Mouse (Mus musculus): Measurements from ENCODE around the gene Spata4.

Gene Spata4

GRCm38 (mm10) chr8:54600671-54601251 is at the start of gene Spata4:
TSS of gene Spata4 (plus strand) at chr8:54600781.
- DNase-seq (ENCODE audit: low read depth, low spot score), result peak; percentile 59

- DNase-seq (ENCODE audit: low read depth, low spot score), result no peak
Observed at GRCm38 (mm10) chr8:54554921-54555320, 45.7 kb upstream of the Spata4 start.

GRCm38 (mm10) chr8:54562137-54562536 is 38.4 kb upstream of the Spata4 start:
- DNase-seq (ENCODE audit: low read depth, low spot score), result no peak

DNA sequence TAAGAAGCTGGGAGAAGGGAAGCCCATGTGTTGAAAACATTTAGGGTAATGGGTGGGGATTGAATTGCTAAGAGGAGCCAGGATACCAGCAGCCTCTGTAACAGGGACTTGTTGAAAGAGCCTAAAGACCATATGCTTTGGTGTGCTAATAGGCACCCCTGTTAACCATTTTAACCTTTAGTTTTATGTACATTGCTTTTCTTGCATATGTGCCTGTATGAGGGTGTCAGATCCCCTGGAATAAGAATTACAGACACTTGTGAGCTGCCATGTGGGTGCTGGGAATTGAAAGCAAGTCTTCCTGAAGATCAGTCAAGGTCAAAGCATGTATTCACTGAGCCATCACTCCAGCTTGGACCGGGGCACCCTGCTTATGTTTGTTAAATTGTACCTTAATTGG is 35.4 kb upstream of the Spata4 start:
- no peak for DNase-seq (ENCODE audit: low read depth, low spot score)

DNA sequence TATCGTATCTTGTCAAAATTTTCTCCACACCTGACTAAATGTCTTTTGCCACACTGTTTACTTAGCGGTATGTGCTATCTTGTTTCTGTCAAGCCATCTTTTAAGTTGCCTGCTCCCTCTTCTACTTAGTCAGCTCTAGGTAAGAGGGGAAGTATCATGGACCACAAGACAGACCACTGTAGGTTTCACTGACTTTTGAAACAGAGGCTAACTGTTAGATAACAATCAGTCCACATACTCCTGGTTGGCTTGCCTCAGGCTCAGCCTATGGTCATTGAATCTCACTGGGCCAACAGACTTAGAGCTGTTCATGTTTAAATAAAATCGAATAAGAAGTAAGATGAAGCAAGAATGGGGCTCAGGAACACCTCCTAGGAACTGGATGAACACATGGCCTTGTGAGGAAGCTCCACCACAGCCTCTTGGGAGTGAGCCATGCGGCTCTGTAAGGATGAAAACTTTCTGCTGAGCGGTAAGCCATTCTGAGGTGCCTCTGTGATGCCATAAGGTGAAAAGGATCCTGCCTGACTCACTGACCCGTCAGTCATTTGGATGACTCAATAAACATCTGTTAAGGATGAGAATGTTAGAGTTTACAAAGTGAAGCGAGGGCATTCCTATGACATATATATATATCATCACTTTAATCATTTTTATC is 34.8 kb upstream of the Spata4 start:
- no peak for DNase-seq (ENCODE audit: low read depth, low spot score)

- no peak for DNase-seq (ENCODE audit: low read depth, low spot score)
Observed at GRCm38 (mm10) chr8:54567168-54567567, 33.4 kb upstream of the Spata4 start.

DNA sequence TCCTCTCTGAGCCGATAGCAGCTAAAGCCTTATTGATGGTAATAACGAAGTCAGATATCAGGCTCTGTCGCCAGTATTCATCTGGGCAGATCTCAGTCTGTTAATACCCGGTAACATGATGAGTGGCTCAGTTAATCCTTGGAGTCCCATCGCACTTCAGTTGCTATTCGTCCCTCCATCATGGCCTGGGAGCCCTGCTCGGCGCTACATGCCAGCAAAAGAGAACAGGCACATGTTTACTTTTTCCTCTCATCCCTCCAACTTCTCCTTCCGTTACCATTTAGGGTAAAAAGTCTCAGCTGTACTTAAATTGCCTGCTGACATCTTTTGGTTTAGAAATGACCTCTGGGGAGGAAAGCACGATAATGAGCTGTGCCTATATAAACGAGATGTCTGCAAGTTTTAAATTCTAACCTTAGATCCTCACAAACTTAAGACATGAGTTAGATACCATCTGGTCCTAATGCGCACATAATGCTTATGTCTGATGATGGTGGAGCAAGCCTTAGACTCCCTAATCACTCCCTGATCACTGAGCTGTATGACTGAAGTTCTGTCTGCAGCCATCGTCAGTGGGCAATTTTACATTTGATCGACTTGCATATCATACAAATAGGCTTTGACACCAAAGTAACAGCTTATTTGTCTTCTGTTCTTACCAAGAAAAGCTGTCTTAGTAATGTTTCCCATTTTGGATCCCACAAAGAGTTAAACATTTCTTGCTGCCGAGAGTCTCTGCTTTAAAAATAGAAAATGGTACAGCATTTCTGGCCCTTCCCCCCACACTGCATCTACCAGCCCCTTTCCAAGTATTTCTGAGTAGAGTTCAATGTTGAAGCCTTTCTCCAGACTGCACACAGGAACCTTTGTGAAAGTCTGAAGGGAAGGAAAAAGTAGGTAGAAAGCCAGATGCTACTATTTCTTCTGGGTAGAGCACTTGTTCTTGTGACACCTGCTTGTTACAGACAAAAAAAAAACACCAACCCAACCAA is 29.7 kb upstream of the Spata4 start:
- DNase-seq (ENCODE audit: low read depth, low spot score), result no peak

GRCm38 (mm10) chr8:54581436-54581835 is 19.1 kb upstream of the Spata4 start:
- DNase-seq (ENCODE audit: low read depth, low spot score), result no peak

GRCm38 (mm10) chr8:54582886-54583285 is 17.7 kb upstream of the Spata4 start:
- no peak for DNase-seq (ENCODE audit: low read depth, low spot score)

DNA sequence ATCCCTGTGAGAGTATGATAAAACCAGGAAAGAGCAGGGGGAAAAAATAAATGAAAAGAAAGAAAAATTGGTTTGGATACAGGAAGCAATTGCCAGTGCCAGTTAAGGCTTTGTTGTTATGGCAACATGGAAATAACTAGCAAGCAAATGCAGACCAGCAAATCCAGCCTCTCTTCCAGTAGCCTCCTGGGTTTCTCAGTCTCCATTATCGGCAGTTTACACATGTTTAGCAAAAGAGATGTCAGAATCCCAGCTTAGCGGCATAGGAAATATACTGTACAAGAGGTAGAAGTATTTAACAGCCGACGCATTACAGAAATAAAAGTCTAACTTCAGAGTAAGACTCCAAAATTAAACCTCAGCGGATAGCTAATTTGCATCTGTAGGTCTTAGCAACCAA is 5.9 kb upstream of the Spata4 start:
- DNase-seq (ENCODE audit: low read depth, low spot score), result no peak

DNA sequence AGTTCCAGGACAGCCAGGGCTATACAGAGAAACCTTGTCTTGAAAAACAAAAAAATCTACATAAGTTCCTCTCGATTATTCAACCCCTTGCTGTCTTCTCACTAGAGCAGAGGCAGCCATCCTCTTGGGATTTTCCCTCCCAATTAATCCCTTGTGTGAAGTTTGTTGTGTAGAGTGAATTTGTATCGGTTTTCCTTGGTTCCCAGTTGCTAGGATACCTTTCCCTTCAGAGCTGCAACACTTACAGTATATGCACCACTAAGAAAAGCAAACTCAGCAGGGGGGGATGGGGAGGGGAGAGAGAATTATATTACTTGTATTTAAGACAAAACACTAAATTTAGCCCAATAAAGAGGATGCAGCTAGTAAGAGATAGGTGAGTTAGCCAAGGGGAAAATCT is 4.5 kb upstream of the Spata4 start:
- DNase-seq (ENCODE audit: low read depth, low spot score), result no peak

- DNase-seq (ENCODE audit: low read depth, low spot score), result no peak
Observed at GRCm38 (mm10) chr8:54596940-54597339, 3.6 kb upstream of the Spata4 start.

DNA sequence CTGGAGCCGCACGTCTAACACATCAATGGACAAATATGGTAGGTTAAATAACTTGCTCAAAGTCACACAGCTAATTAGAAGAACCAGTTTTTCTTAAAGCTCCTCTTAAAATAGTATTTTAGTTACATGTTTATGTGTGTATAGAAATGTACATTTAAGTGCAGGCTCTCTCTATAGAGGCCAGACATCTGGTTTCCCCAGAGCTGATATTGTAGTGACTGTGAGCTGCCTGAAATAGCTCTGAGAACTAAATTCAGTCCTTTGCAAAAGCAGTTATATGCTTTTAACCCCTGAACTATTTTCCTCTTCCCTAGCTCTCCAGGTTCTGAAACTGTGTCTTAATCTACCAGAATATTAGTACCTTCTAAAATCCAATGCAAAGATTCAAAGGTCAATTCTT is 3.2 kb upstream of the Spata4 start:
- DNase-seq (ENCODE audit: low read depth, low spot score), result no peak

DNA sequence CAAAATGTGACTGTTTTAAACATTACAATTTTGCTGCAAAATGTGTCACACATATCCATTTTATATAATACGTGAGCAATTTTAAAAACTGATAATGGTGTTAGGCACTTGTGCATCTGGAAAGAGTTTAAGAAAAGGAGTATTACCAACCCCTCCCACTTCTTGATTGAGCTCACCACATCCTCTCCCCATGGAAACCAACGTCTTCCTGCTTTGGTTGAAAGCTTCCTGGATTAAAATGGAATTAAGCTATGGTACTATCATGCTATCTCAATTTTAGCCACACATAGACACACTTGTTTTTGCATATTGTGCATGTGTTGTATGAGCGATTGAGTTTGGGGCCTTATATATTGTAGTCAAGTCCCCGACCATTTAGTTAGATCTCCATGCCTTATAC is 2.9 kb downstream of the Spata4 start:
- no peak for DNase-seq (ENCODE audit: low read depth, low spot score)

GRCm38 (mm10) chr8:54609336-54609735 is 8.8 kb downstream of the Spata4 start:
- DNase-seq (ENCODE audit: low read depth, low spot score), result no peak

GRCm38 (mm10) chr8:54610238-54610637 is 9.7 kb downstream of the Spata4 start:
- DNase-seq (ENCODE audit: low read depth, low spot score), result no peak

GRCm38 (mm10) chr8:54616710-54617109 is 16.1 kb downstream of the Spata4 start:
- peak; percentile 16 for DNase-seq (ENCODE audit: low read depth, low spot score)

- no peak for DNase-seq (ENCODE audit: low read depth, low spot score)
Observed at GRCm38 (mm10) chr8:54638634-54639033, 38.1 kb downstream of the Spata4 start.
